9 mouse cellular contexts compared by ENCODE assay signal in the genomic region with DNA sequence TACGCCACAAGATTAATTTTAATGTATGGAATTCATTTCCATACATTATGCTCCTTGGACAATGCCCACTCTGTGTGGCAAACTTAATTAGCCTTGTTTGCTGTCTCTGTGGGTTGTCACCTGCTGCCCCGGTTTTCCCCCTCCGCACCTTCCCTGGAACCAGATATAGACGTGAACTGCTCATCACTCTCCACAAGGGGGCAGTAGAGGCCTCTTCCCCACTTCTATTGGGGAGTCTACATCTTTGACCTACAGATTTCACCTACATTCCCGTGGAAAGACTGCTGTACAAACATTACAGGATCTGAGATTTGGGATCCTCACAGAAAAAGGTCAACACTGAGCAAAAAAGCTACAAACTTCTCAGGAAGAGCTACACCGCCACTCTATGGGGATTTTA. TPM values are rescaled to one million over a fixed set of nuclear protein-coding genes. Genes with fewer than 3 reads are reported as not detected.
DNase-seq lines count a peak whose midpoint lies in the region; ATAC-seq and TF ChIP-seq lines count a peak whose summit lies in the region.
"Had no signal": no experiment of that assay in that cellular context is flagged by ENCODE, and none has a peak within 500 bp of the region (broad histone marks: within the 10 kb centered on the region; RNA-seq: fewer than 3 reads in every experiment).

No protein-coding gene starts in this region.

- no peak for ATAC-seq in liver, embryonic 11.5 days (replicated peaks; ENCODE audit: low FRiP score)
- peak; percentile 37 for ATAC-seq in Patski
- no peak for ATAC-seq in liver, embryonic 14.5 days (ENCODE audit: insufficient read depth)

- intact Hi-C loops in heart, postnatal 36 days (cut with DNase I): loop anchor here (5.0 kb wide), 1 partner anchor 322 kb away; no protein-coding TSS in a partner anchor

- no peak overlapping the region for H3K27ac ChIP-seq in liver, embryonic 11.5 days (ENCODE audit: low read depth, low read length)
- H3K27ac ChIP-seq in liver, embryonic 14.5 days: no peak overlapping the region

- peak; percentile 89 for TF ChIP-seq CTCF in Patski (IDR thresholded peaks at IDR 0.05)
- TF ChIP-seq CTCF in liver, embryonic 14.5 days (IDR thresholded peaks at IDR 0.05; ENCODE audit: low read depth): peak; percentile 91

- POLR2A ChIA-PET in Patski (lab: Charles Lee): no interaction called here

- 29% methylated on average over 6 of the region's 6 CpGs for WGBS in liver, embryonic 11.5 days
- WGBS in liver, embryonic 14.5 days (ENCODE audit: insufficient replicate concordance): 24% methylated on average over 6 of the region's 6 CpGs

- H3K4me3 ChIP-seq in liver, embryonic 11.5 days (ENCODE audit: low read depth, low read length): no peak overlapping the region
- H3K4me3 ChIP-seq in liver, embryonic 14.5 days (ENCODE audit: insufficient read depth in 1 of 2, low read depth in 2 of 2, low read length in 2 of 2): no peak overlapping the region

- no peaks in the 10 kb centered on the region for H3K36me3 ChIP-seq in liver, embryonic 11.5 days (ENCODE audit: control insufficient read depth, insufficient read depth, low read length)
- H3K36me3 ChIP-seq in liver, embryonic 14.5 days (replicated peaks; ENCODE audit: control insufficient read depth, insufficient read depth, low read depth): no peaks in the 10 kb centered on the region

- peaks cover 2% of the 10 kb centered on the region; the same call in 1 of the 2 replicates for H3K4me1 ChIP-seq in liver, embryonic 11.5 days (replicated peaks; ENCODE audit: control insufficient read depth, insufficient read depth, low read length)
- H3K4me1 ChIP-seq in liver, embryonic 14.5 days (replicated peaks; ENCODE audit: control insufficient read depth in 2 of 2, insufficient read depth in 2 of 2, low read length in 1 of 2): peaks cover 3 to 9% of the 10 kb centered on the region in 2 experiments

- H3K9me3 ChIP-seq in liver, embryonic 11.5 days (ENCODE audit: control insufficient read depth, low read length): no peaks in the 10 kb centered on the region
- H3K9me3 ChIP-seq in liver, embryonic 14.5 days (ENCODE audit: control insufficient read depth, low read length): no peaks in the 10 kb centered on the region

- in situ Hi-C loops in Patski (cut with MboI; ENCODE audit: low pct_unique_long_range_greater_than_20kb): loop anchor here (10.0 kb wide), 2 partner anchors 50 to 300 kb away; no protein-coding TSS in a partner anchor

- DNase-seq in liver (peak; percentile 70), Patski (ENCODE audit: low read depth, low spot score) (no peak)
- no peak for DNase-seq in liver, embryonic 11.5 days (ENCODE audit: low spot score)
- DNase-seq in cerebellum, adult 9-11 months: peak; percentile 83
- DNase-seq in heart, postnatal 36 days: peak; percentile 57 to 69
- peak; percentile 45 to 54 (median 47) for DNase-seq in liver, embryonic 14.5 days (ENCODE audit: low read depth in 3 of 3, low spot score in 3 of 3)
- peak; percentile 60 for DNase-seq in right cerebral cortex, adult 18-20 months
- DNase-seq in yolk sac, embryonic 10.5 days (ENCODE audit: low spot score): peak; percentile 55

- H3K9ac ChIP-seq in liver, embryonic 11.5 days (ENCODE audit: low read depth, low read length): no peak overlapping the region
- no peak overlapping the region for H3K9ac ChIP-seq in liver, embryonic 14.5 days (replicated peaks)

- CTCF ChIA-PET in Patski (lab: Charles Lee): interaction anchor here (0.7 to 2.5 kb wide), 13 partner anchors 9 to 203 kb away, joined by 3 to 10 read pairs (median 4); a partner anchor contains a TSS

- no peak for TF ChIP-seq EP300 in liver, embryonic 14.5 days (IDR thresholded peaks at IDR 0.05; ENCODE audit: low read depth)

- H3K27me3 ChIP-seq in liver, embryonic 11.5 days (replicated peaks; ENCODE audit: control insufficient read depth, insufficient read depth, low read length): no peaks in the 10 kb centered on the region
- H3K27me3 ChIP-seq in Patski: no peaks in the 10 kb centered on the region
- no peaks in the 10 kb centered on the region for H3K27me3 ChIP-seq in liver, embryonic 14.5 days (ENCODE audit: control insufficient read depth, insufficient read depth, low read length)

- no peak overlapping the region for H3K4me2 ChIP-seq in liver, embryonic 11.5 days
- H3K4me2 ChIP-seq in liver, embryonic 14.5 days (ENCODE audit: low read depth): no peak overlapping the region

RNA-seq across cellular contexts. Expression of a gene that starts 1.0 kb away (rescaled TPM):
- 0.29 and 0.78 TPM in 2 replicates for polyA plus RNA-seq in liver, embryonic 11.5 days (2014; fragmentation: Nextera tagmentation; extraction: Ambion mirVana)
- polyA plus RNA-seq in Patski (2021): 5.1 TPM
- total RNA-seq in heart, postnatal 36 days (2021): 1 to 10 TPM; 1.4 to 1.8 TPM
- polyA plus RNA-seq in liver, embryonic 14.5 days (2012; rRNA removed): 0.37 and 1.0 TPM in 2 replicates
- polyA plus RNA-seq in liver, embryonic 14.5 days (2014; fragmentation: Nextera tagmentation; extraction: Ambion mirVana): 2.8 and 3.4 TPM in 2 replicates

RNA-seq across cellular contexts. Expression of a gene that starts 4.0 kb away (rescaled TPM):
- 30.7 and 32.7 TPM in 2 replicates for polyA plus RNA-seq in liver, embryonic 11.5 days (2014; fragmentation: Nextera tagmentation; extraction: Ambion mirVana)
- 10.3 TPM for polyA plus RNA-seq in Patski (2021)
- total RNA-seq in heart, postnatal 36 days (2021): 1 to 10 TPM; 3.8 to 4.3 TPM
- 4.4 and 6.6 TPM in 2 replicates for polyA plus RNA-seq in liver, embryonic 14.5 days (2012; rRNA removed)
- 15.1 and 17.6 TPM in 2 replicates for polyA plus RNA-seq in liver, embryonic 14.5 days (2014; fragmentation: Nextera tagmentation; extraction: Ambion mirVana)

RNA-seq across cellular contexts. Expression of a gene that starts 17.9 kb away (rescaled TPM):
- 5.7 and 6.1 TPM in 2 replicates for polyA plus RNA-seq in liver, embryonic 11.5 days (2014; fragmentation: Nextera tagmentation; extraction: Ambion mirVana)
- polyA plus RNA-seq in Patski (2021): not detected
- not detected for total RNA-seq in heart, postnatal 36 days (2021)
- polyA plus RNA-seq in liver, embryonic 14.5 days (2012; rRNA removed): 7.1 and 9.6 TPM in 2 replicates
- 5.8 and 5.9 TPM in 2 replicates for polyA plus RNA-seq in liver, embryonic 14.5 days (2014; fragmentation: Nextera tagmentation; extraction: Ambion mirVana)

RNA-seq across cellular contexts. Expression of a gene that starts 28.3 kb away (rescaled TPM):
- 0.90 and 1.1 TPM in 2 replicates for polyA plus RNA-seq in liver, embryonic 11.5 days (2014; fragmentation: Nextera tagmentation; extraction: Ambion mirVana)
- not detected for polyA plus RNA-seq in Patski (2021)
- total RNA-seq in heart, postnatal 36 days (2021): not detected
- polyA plus RNA-seq in liver, embryonic 14.5 days (2012; rRNA removed): not detected in 2 replicates
- not detected in 2 replicates for polyA plus RNA-seq in liver, embryonic 14.5 days (2014; fragmentation: Nextera tagmentation; extraction: Ambion mirVana)

RNA-seq across cellular contexts. Expression of a gene that starts 37.1 kb away (rescaled TPM):
- polyA plus RNA-seq in liver, embryonic 11.5 days (2014; fragmentation: Nextera tagmentation; extraction: Ambion mirVana): 1.2 TPM in 1 of 2 replicates, not detected in the other
- polyA plus RNA-seq in Patski (2021): 0.09 TPM
- not detected for total RNA-seq in heart, postnatal 36 days (2021)
- not detected in 2 replicates for polyA plus RNA-seq in liver, embryonic 14.5 days (2012; rRNA removed)
- polyA plus RNA-seq in liver, embryonic 14.5 days (2014; fragmentation: Nextera tagmentation; extraction: Ambion mirVana): not detected in 2 replicates
- polyA plus RNA-seq: gonadal fat pad, adult 2 months had no signal

Comparison
In these comparisons a context has a peak if more than half of its experiments do, and no peak if none do; other contexts are left out.
1. DNase-seq: peak in liver (single experiment), cerebellum, adult 9-11 months (single experiment), heart, postnatal 36 days (2 of 2), liver, embryonic 14.5 days (3 of 3), right cerebral cortex, adult 18-20 months (single experiment) and yolk sac, embryonic 10.5 days (single experiment); none in liver, embryonic 11.5 days (single experiment) and Patski (single experiment).